Mouse (Mus musculus): Measurements from ENCODE around the gene Rbks. TPM values are rescaled to one million over a fixed set of nuclear protein-coding genes. Genes with fewer than 3 reads are reported as not detected.
"Not testable (repeated sequence)": the region's sequence is repeated elsewhere in the genome, so short reads cannot be mapped to it uniquely, and the experiment has no call there.

Rbks gene
- total RNA-seq, 1 experiment, result 2.1 TPM

DNA sequence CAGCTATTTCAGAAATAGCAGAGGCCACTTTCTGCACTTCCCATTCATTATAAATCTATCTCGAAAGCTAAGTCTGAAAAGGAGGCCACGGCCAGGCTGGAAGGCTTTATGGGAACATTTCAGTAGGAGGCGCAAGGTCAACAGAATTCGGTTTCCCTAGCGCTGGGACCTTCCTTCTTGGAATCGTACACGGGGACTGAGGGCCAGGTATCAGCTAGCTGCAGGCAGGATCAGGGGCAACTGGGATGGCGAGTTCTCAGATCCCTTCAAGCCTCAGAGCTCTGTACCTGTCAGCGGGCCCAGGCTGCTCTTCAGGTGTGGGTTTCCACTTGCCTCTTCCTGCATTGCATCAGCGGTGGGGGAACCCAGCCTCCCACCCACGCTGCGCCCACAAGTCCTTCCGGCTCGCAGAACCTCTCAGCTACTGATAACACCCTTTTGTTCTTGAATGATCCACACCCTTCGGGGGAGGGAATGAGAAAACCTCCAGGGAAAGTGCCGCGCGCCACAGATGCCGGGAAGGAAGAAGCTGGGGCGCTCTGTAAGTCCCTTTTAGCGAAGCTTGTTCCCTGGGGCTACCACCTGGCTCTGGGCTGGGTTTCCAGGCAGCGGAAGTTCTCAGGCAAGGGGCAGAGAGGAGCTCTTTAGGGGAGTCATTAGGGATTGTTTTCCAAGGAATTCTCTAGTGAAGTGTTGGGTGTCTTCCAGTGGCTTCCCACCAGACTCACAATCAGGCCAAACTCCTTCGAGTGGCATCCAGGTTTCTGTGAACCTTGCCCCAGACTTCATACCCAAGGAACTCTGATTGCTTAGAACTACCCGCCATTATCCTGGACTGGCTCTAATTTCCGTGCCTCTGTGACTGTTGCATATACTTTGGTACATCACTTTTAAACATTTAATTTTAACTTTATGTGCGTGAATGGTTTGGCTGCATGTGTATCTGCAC lies 100.7 kb downstream of the Rbks start, which contains the start of gene Mrpl33:
Gene Mrpl33 (plus strand): TSS at position 455 of the 949 bp plus-strand sequence.
- in situ Hi-C loops (cut with MboI; ENCODE audit: low sequenced_read_pairs in 2 of 2, unreplicated experiment in 2 of 2), result loop anchor here (10.0 to 25.0 kb wide), 2 partner anchors 591 to 598 kb away; no protein-coding TSS in a partner anchor

DNA sequence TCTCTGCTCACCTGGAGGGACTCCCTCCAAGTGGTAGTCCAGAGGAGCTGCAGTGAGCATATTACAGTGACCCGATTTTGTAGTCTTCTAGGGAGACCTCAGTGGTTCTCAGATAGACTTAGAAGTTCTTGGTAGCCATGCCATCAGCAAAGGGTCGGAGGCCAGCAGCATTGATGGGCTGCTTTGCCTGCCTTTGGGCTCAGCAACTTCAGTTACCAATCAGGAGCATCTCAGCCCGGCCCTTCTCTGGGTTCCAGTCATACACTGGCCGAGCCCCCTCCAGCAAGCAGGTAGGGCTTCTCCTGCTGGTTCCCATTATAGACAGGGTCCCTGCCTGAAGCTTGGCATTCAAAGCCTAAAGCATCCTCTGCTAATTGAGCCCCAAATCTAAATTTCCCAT lies 101.6 kb downstream of the Rbks start:
- no peak overlapping the region for H3K27ac ChIP-seq (ENCODE audit: insufficient read depth, low read depth, low read length, poor library complexity, severe bottlenecking)
- no peaks in the 10 kb centered on the region for H3K36me3 ChIP-seq (ENCODE audit: control insufficient read depth, insufficient read depth, low read length, poor library complexity, severe bottlenecking)
- H3K9me3 ChIP-seq (ENCODE audit: control insufficient read depth, insufficient read depth, low read depth, low read length), result no peaks in the 10 kb centered on the region
- no peak overlapping the region for H3K9ac ChIP-seq (ENCODE audit: insufficient read depth, low read depth, low read length, poor library complexity, severe bottlenecking)
- H3K4me1 ChIP-seq (ENCODE audit: control insufficient read depth in 2 of 2, insufficient read depth in 2 of 2, low read length in 2 of 2, poor library complexity in 1 of 2), result 0 out of 4 replicates have a peak, but pooled peaks cover 0 to 5% of the 10 kb centered on the region in 2 experiments
- H3K4me3 ChIP-seq (ENCODE audit: insufficient read depth in 1 of 2, low read depth in 1 of 2, low read length in 2 of 2, poor library complexity in 1 of 2, severe bottlenecking in 1 of 2), result peak overlapping the region; percentile 40 to 77; a peak in 2 of 4 replicates
- DNase-seq (ENCODE audit: low read depth, low spot score), result no peak
- in situ Hi-C loops (cut with MboI; ENCODE audit: low sequenced_read_pairs in 2 of 2, unreplicated experiment in 2 of 2), result loop anchor here (10.0 to 25.0 kb wide), 2 partner anchors 591 to 599 kb away; no protein-coding TSS in a partner anchor
- TF ChIP-seq CHD2 (IDR thresholded peaks at IDR 0.05; ENCODE audit: low read depth, low read length), result no peak

More for the DNA sequence above, 100.7 kb downstream of the Rbks start, which contains the start of gene Mrpl33:
- Histone ChIP-seq H3K4me3 (ENCODE audit: insufficient read depth in 1 of 2, low read depth in 1 of 2, low read length in 2 of 2, poor library complexity in 1 of 2, severe bottlenecking in 1 of 2) (peak within 1 kb of the TSS; percentile 40 to 77), H3K9me3 (ENCODE audit: control insufficient read depth, insufficient read depth, low read depth, low read length) (no peaks in the 10 kb centered on the region), H3K27ac (ENCODE audit: insufficient read depth, low read depth, low read length, poor library complexity, severe bottlenecking) (peak within 1 kb of the TSS; percentile 1; the same call in 1 of the 2 replicates), H3K4me1 (ENCODE audit: control insufficient read depth in 2 of 2, insufficient read depth in 2 of 2, low read length in 2 of 2, poor library complexity in 1 of 2) (0 out of 4 replicates have a peak, but pooled peaks cover 0 to 5% of the 10 kb centered on the region in 2 experiments), H3K9ac (ENCODE audit: insufficient read depth, low read depth, low read length, poor library complexity, severe bottlenecking) (peak within 1 kb of the TSS; percentile 67), H3K36me3 (ENCODE audit: control insufficient read depth, insufficient read depth, low read length, poor library complexity, severe bottlenecking) (no peaks in the 10 kb centered on the region)
- TF ChIP-seq CHD2 (IDR thresholded peaks at IDR 0.05; ENCODE audit: low read depth, low read length), result no peak
- 0 out of 2 replicates have a peak, but pooled peaks have one; percentile 24 for TF ChIP-seq HCFC1 (IDR thresholded peaks at IDR 0.05; ENCODE audit: borderline replicate concordance, insufficient read depth, low read length)
- DNase-seq (ENCODE audit: low read depth, low spot score), result peak; percentile 52

DNA sequence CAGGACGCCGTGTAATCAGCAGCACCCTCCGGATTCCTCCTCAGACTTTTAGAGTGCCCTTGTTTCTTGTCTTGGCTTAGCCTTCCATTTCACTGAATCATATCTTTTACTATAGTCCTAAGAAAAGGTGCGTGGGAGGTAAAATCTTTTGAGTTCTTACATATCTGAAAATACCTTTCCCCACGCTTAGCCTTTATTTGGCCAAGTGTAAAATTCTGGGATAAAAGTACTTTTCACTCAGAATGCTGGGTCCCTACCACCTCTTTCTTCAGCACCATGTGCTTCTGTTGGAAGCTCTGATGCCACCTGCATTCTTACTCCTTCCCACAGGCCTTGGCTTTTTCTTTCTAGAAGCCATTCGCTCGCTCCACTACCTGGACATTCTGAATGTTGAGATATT lies 106.3 kb downstream of the Rbks start:
- no peak for DNase-seq (ENCODE audit: low read depth, low spot score)
- Histone ChIP-seq H3K9me3 (ENCODE audit: control insufficient read depth, insufficient read depth, low read depth, low read length) (no peaks in the 10 kb centered on the region), H3K27ac (ENCODE audit: insufficient read depth, low read depth, low read length, poor library complexity, severe bottlenecking) (no peak overlapping the region), H3K9ac (ENCODE audit: insufficient read depth, low read depth, low read length, poor library complexity, severe bottlenecking) (no peak overlapping the region), H3K36me3 (ENCODE audit: control insufficient read depth, insufficient read depth, low read length, poor library complexity, severe bottlenecking) (no peaks in the 10 kb centered on the region), H3K4me1 (ENCODE audit: control insufficient read depth in 2 of 2, insufficient read depth in 2 of 2, low read length in 2 of 2, poor library complexity in 1 of 2) (0 out of 4 replicates have a peak, but pooled peaks cover 0 to 1% of the 10 kb centered on the region in 2 experiments), H3K4me3 (ENCODE audit: insufficient read depth in 1 of 2, low read depth in 1 of 2, low read length in 2 of 2, poor library complexity in 1 of 2, severe bottlenecking in 1 of 2) (no peak overlapping the region)
- no peak for TF ChIP-seq MAFK (IDR thresholded peaks at IDR 0.05; ENCODE audit: insufficient read depth, low read depth, low read length)
- no peak for TF ChIP-seq HCFC1 (IDR thresholded peaks at IDR 0.05; ENCODE audit: borderline replicate concordance, insufficient read depth, low read length)
- TF ChIP-seq ZNF384 (IDR thresholded peaks at IDR 0.05; ENCODE audit: low read depth, low read length), result no peak
- TF ChIP-seq CHD2 (IDR thresholded peaks at IDR 0.05; ENCODE audit: low read depth, low read length), result no peak
- TF ChIP-seq ZC3H11A (IDR thresholded peaks at IDR 0.05; ENCODE audit: borderline replicate concordance, low read depth, low read length), result no peak
- in situ Hi-C loops (cut with MboI; ENCODE audit: low sequenced_read_pairs in 2 of 2, unreplicated experiment in 2 of 2), result loop anchor here (10.0 to 25.0 kb wide), 2 partner anchors 596 to 604 kb away; no protein-coding TSS in a partner anchor

GRCm38 (mm10) chr5:31589711-31590319 lies 107.6 kb downstream of the Rbks start:
- TF ChIP-seq CHD2 (IDR thresholded peaks at IDR 0.05; ENCODE audit: low read depth, low read length) (no peak), MAFK (IDR thresholded peaks at IDR 0.05; ENCODE audit: insufficient read depth, low read depth, low read length) (no peak), ZC3H11A (IDR thresholded peaks at IDR 0.05; ENCODE audit: borderline replicate concordance, low read depth, low read length) (no peak), HCFC1 (IDR thresholded peaks at IDR 0.05; ENCODE audit: borderline replicate concordance, insufficient read depth, low read length) (no peak), ZNF384 (IDR thresholded peaks at IDR 0.05; ENCODE audit: low read depth, low read length) (no peak)
- no peak for DNase-seq (ENCODE audit: low read depth, low spot score)
- H3K4me3 ChIP-seq (ENCODE audit: insufficient read depth in 1 of 2, low read depth in 1 of 2, low read length in 2 of 2, poor library complexity in 1 of 2, severe bottlenecking in 1 of 2), result no peak overlapping the region
- H3K27ac ChIP-seq (ENCODE audit: insufficient read depth, low read depth, low read length, poor library complexity, severe bottlenecking), result no peak overlapping the region
- H3K4me1 ChIP-seq (ENCODE audit: control insufficient read depth in 2 of 2, insufficient read depth in 2 of 2, low read length in 2 of 2, poor library complexity in 1 of 2), result no peaks in the 10 kb centered on the region
- no peaks in the 10 kb centered on the region for H3K9me3 ChIP-seq (ENCODE audit: control insufficient read depth, insufficient read depth, low read depth, low read length)
- H3K9ac ChIP-seq (ENCODE audit: insufficient read depth, low read depth, low read length, poor library complexity, severe bottlenecking), result no peak overlapping the region
- no peaks in the 10 kb centered on the region for H3K36me3 ChIP-seq (ENCODE audit: control insufficient read depth, insufficient read depth, low read length, poor library complexity, severe bottlenecking)
- in situ Hi-C loops (cut with MboI; ENCODE audit: low sequenced_read_pairs in 2 of 2, unreplicated experiment in 2 of 2), result loop anchor here (10.0 to 25.0 kb wide), 2 partner anchors 597 to 605 kb away; no protein-coding TSS in a partner anchor

DNA sequence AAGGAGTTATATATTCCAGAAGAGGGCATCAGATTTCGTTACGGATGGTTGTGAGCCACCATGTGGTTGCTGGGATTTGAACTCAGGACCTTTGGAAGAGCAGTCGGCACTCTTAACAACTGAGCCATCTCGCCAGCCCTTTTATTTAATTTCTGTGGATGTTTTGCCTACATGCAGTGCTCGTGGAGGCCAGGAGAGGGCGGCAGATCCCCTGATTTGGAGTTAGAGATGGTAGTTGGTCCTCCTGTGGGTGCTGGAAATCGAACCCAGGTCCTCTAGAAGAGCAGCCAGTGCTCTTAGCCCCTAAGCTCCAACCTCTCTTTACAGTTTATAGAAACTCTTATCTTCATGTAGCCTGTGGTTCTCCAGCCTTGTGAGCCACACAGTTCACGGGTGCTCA lies 108.8 kb downstream of the Rbks start:
- H3K9ac ChIP-seq (ENCODE audit: insufficient read depth, low read depth, low read length, poor library complexity, severe bottlenecking); H3K4me3 ChIP-seq (ENCODE audit: insufficient read depth in 1 of 2, low read depth in 1 of 2, low read length in 2 of 2, poor library complexity in 1 of 2, severe bottlenecking in 1 of 2); H3K27ac ChIP-seq (ENCODE audit: insufficient read depth, low read depth, low read length, poor library complexity, severe bottlenecking); H3K36me3 ChIP-seq (ENCODE audit: control insufficient read depth, insufficient read depth, low read length, poor library complexity, severe bottlenecking); H3K4me1 ChIP-seq (ENCODE audit: control insufficient read depth in 2 of 2, insufficient read depth in 2 of 2, low read length in 2 of 2, poor library complexity in 1 of 2); DNase-seq (ENCODE audit: low read depth, low spot score); H3K9me3 ChIP-seq (ENCODE audit: control insufficient read depth, insufficient read depth, low read depth, low read length): not testable (repeated sequence)
- in situ Hi-C loops (cut with MboI; ENCODE audit: low sequenced_read_pairs in 2 of 2, unreplicated experiment in 2 of 2), result loop anchor here in 1 of 2 experiments (25.0 kb wide), 1 partner anchor 599 kb away; no protein-coding TSS in a partner anchor
